Mouse (Mus musculus): ENCODE results near the gene Apobec3.
"Not testable (repeated sequence)": the region's sequence is repeated elsewhere in the genome, so short reads cannot be mapped to it uniquely, and the experiment has no call there.

Apobec3 gene

GRCm38 (mm10) chr15:79928316-79928715 is 36.9 kb downstream of the Apobec3 start:
- no peak for DNase-seq (ENCODE audit: low spot score)

- no peak for DNase-seq (ENCODE audit: low spot score)
These were observed 37.3 kb downstream of the Apobec3 start for GRCm38 (mm10) chr15:79928736-79929135.

GRCm38 (mm10) chr15:79929734-79930133 is 38.3 kb downstream of the Apobec3 start:
- no peak for DNase-seq (ENCODE audit: low spot score)

- DNase-seq (ENCODE audit: low spot score), result no peak
These were observed 40.2 kb downstream of the Apobec3 start for GRCm38 (mm10) chr15:79931496-79932141.

GRCm38 (mm10) chr15:79932323-79932987 is 41.0 kb downstream of the Apobec3 start:
- DNase-seq (ENCODE audit: low spot score), result peak; percentile 74

GRCm38 (mm10) chr15:79933052-79933669 is 41.7 kb downstream of the Apobec3 start:
- no peak for DNase-seq (ENCODE audit: low spot score)

GRCm38 (mm10) chr15:79933670-79934514 is 42.4 kb downstream of the Apobec3 start:
- no peak for DNase-seq (ENCODE audit: low spot score)

- no peak for DNase-seq (ENCODE audit: low spot score)
These were observed 43.3 kb downstream of the Apobec3 start for GRCm38 (mm10) chr15:79934776-79935175.

- DNase-seq (ENCODE audit: low spot score), result no peak
These were observed 44.4 kb downstream of the Apobec3 start for GRCm38 (mm10) chr15:79935654-79936373.

GRCm38 (mm10) chr15:79936374-79936751 is 44.9 kb downstream of the Apobec3 start:
- no peak for DNase-seq (ENCODE audit: low spot score)

- no peak for DNase-seq (ENCODE audit: low spot score)
These were observed 47.6 kb downstream of the Apobec3 start for GRCm38 (mm10) chr15:79939020-79939419.

- DNase-seq (ENCODE audit: low spot score), result not testable (repeated sequence)
These were observed 48.0 kb downstream of the Apobec3 start for GRCm38 (mm10) chr15:79939501-79939900.

GRCm38 (mm10) chr15:79939913-79940312 is 48.5 kb downstream of the Apobec3 start:
- no peak for DNase-seq (ENCODE audit: low spot score)

- no peak for DNase-seq (ENCODE audit: low spot score)
These were observed 49.5 kb downstream of the Apobec3 start for GRCm38 (mm10) chr15:79940932-79941331.

GRCm38 (mm10) chr15:79942541-79942940 is 51.1 kb downstream of the Apobec3 start:
- no peak for DNase-seq (ENCODE audit: low spot score)

GRCm38 (mm10) chr15:79943584-79943983 is 52.1 kb downstream of the Apobec3 start:
- DNase-seq (ENCODE audit: low spot score), result no peak

- DNase-seq (ENCODE audit: low spot score), result no peak
These were observed 53.5 kb downstream of the Apobec3 start for GRCm38 (mm10) chr15:79944948-79945347.

GRCm38 (mm10) chr15:79946022-79946421 is 54.6 kb downstream of the Apobec3 start:
- DNase-seq (ENCODE audit: low spot score), result peak; percentile 86

- no peak for DNase-seq (ENCODE audit: low spot score)
These were observed 55.3 kb downstream of the Apobec3 start for GRCm38 (mm10) chr15:79946790-79947189.

GRCm38 (mm10) chr15:79947681-79948080 is 56.2 kb downstream of the Apobec3 start:
- no peak for DNase-seq (ENCODE audit: low spot score)

GRCm38 (mm10) chr15:79950250-79951025 is 59.0 kb downstream of the Apobec3 start:
- DNase-seq (ENCODE audit: low spot score), result no peak
